Mouse (Mus musculus) heart, adult 2 months (tissue): Measurements from ENCODE around the gene Rragd.

Experiments
- CTCF ChIP-seq: fragments of 200-600 bp; IDR thresholded peaks from 2 replicates; pipeline ENCODE4 v1.8.1; 2022; ENCODE audit warnings: antibody characterized with exemption, mild to moderate bottlenecking, moderate library complexity
- EP300 ChIP-seq: fragments of 200-500 bp; IDR thresholded peaks from 2 replicates; pipeline ENCODE4 v1.6.1; 2011; ENCODE audit warnings: low read depth, low read length, control low read depth; ENCODE audit not compliant: insufficient read depth
- POLR2A ChIP-seq: fragments of 200-500 bp; IDR thresholded peaks from 2 replicates; pipeline ENCODE4 v1.6.1; 2011; ENCODE audit warnings: mild to moderate bottlenecking, low read depth, low read length, control low read depth; ENCODE audit not compliant: insufficient read depth

GRCm38 (mm10) chr4:32987006-32987405 lies 4.2 kb downstream of the Rragd start:
- no peak for TF ChIP-seq EP300
- no peak for TF ChIP-seq CTCF
- TF ChIP-seq POLR2A, result no peak
